Mouse (Mus musculus) myocyte (in vitro differentiated cells): ENCODE data around the gene Mgll.

Experiments
- CEBPB ChIP-seq: IDR thresholded peaks from 2 replicates; pipeline ENCODE4 v1.6.1; 2011; ENCODE audit warnings: mild to moderate bottlenecking, moderate library complexity; ENCODE audit not compliant: poor library complexity, insufficient read depth, severe bottlenecking
- E2F4 ChIP-seq: IDR thresholded peaks from one replicate; pipeline ENCODE4 v1.6.1; 2011; ENCODE audit warnings: mild to moderate bottlenecking, control low read depth, moderate library complexity; ENCODE audit not compliant: insufficient read depth
- MAX ChIP-seq: IDR thresholded peaks from one replicate; pipeline ENCODE4 v1.6.1; 2011; ENCODE audit warnings: low read depth, mild to moderate bottlenecking, control low read depth
- MYOG ChIP-seq, 3 experiments: IDR thresholded peaks; one replicate each; pipeline ENCODE4 v1.6.1; 2011; ENCODE audit warnings: control low read depth in 2 of 3, low read depth in 2 of 3, mild to moderate bottlenecking in 2 of 3; ENCODE audit not compliant: insufficient read length in 2 of 3, control insufficient read depth in 1 of 3, insufficient read depth in 1 of 3
- POLR2A ChIP-seq: IDR thresholded peaks from one replicate; pipeline ENCODE4 v1.6.1; 2011; ENCODE audit warnings: low read depth, mild to moderate bottlenecking, control low read depth, moderate library complexity; ENCODE audit not compliant: insufficient read length
- POLR2AphosphoS2 ChIP-seq: IDR thresholded peaks from one replicate; pipeline ENCODE4 v1.6.1; 2011; ENCODE audit warnings: low read depth, control low read depth; ENCODE audit not compliant: insufficient read length
- SRF ChIP-seq: IDR thresholded peaks from one replicate; pipeline ENCODE4 v1.6.1; 2011; ENCODE audit warnings: low read depth; ENCODE audit not compliant: control insufficient read depth, insufficient read length
- TCF12 ChIP-seq: IDR thresholded peaks from one replicate; pipeline ENCODE4 v1.6.1; 2011; ENCODE audit warnings: mild to moderate bottlenecking, control low read depth; ENCODE audit not compliant: poor library complexity, insufficient read depth, severe bottlenecking
- TCF3 ChIP-seq: IDR thresholded peaks from one replicate; pipeline ENCODE4 v1.6.1; 2011; ENCODE audit warnings: low read depth, control low read depth; ENCODE audit not compliant: insufficient read length

- TF ChIP-seq SRF (no peak), TCF12 (no peak), E2F4 (no peak), POLR2A (no peak), MAX (no peak), POLR2AphosphoS2 (no peak), CEBPB (no peak), MYOG (IDR thresholded peaks at IDR 0.05; ENCODE audit: control insufficient read depth in 1 of 3, insufficient read depth in 1 of 3, insufficient read length in 2 of 3, low read depth in 2 of 3) (no peak), TCF3 (no peak)
Observed at GRCm38 (mm10) chr6:88835047-88835446, 110.8 kb downstream of the Mgll start.
